Mouse (Mus musculus) embryo, embryonic 9.5 days (tissue): ENCODE data around the gene Anxa1.

Experiments
- DNase-seq: peaks from one replicate; pipeline ENCODE4 v3.0.0-alpha.2; 2017; ENCODE audit errors: extremely low spot score

Anxa1 gene

DNA sequence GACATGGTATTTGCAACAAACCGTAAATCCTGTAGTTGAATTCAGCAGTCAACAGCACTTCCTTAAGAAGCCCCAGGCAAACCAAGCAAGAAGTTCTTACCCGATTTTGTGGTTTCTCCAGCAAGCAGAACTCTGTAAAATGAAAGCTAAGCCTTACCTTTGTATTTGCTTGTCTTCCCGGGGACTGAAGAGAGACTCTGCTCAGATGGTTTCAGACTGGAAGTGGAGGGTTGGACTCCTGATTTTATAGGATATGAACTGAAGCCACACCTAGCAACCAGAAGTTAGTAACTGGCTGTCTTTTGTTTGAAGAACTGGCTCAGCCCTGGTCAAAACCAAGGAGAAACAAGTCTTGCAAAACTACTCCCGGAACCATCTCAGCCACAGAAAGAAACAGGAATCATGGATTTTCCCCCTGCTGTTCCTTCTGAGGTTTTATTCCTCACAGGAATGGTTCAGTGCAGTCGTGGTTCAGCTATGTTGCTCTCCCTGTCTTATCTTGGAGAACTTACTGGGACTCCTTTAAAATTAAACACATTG, at the start of gene Anxa1:
Gene Anxa1, minus strand, starts transcription at position 490 of the 540 bp plus-strand sequence.
- no peak for DNase-seq

DNA sequence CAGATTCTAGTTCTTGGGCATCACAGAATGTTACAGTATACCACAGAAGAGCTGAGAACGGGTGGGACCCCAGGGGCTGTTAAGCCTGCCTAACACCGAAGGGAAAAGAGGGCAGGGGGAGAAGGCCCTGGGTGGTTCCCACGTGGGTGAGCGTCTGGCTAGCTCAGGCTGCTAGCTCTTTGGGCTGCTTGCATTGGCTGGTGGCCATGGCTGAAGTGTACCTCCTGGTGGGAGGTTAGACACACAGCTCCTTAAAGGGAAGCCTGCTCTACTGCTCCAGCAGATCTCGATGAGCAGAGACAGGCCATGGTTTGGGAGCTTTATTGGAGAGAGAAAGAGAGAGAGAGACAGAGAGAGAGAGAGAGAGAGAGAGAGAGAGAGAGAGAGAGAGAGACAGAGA, 46.3 kb upstream of the Anxa1 start:
- DNase-seq: no peak

DNA sequence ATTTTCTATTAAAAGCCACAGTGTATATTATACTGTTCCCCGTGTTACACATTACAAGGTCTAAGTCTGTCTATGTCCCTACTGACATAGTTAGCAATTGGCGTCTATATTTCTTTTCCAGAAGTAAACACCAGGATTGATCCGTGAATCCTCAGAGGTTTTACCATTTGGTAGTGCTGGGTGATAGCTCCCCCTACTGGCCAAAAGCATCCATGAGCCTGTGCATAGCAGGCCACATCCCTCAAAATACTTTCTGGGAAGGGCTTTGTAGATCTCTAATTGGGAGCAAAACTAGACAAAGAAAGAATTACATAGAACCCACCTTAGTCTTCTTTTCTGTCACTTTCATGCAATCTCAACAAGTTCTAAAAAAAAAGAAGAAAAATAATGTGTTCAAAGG, 43.8 kb upstream of the Anxa1 start:
- peak; percentile 52 for DNase-seq

DNA sequence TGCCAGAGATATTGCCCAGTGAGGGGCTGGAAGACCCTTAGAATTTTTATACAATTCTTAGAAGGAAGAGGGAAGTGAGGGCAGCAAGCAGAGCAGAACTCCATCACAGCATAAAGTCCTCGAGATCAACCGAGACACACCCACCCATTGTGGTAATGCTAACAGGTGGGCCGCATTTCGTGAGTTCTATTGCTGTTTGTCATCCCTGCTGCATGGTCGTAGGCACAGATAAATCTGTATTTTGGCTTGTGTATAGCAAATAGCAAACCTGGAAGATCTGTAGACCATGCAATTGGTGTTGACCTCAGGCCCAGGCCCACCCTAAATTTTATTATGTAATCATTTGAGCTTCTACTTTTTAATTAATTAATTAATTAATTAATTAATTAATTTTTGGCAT, 43.2 kb upstream of the Anxa1 start:
- DNase-seq: no peak

GRCm38 (mm10) chr19:20426443-20427161, 35.9 kb upstream of the Anxa1 start:
- peak; percentile 7 for DNase-seq

- no peak for DNase-seq
Observed at GRCm38 (mm10) chr19:20411276-20411675, 20.5 kb upstream of the Anxa1 start.

GRCm38 (mm10) chr19:20409541-20410528, 19.1 kb upstream of the Anxa1 start:
- no peak for DNase-seq

DNA sequence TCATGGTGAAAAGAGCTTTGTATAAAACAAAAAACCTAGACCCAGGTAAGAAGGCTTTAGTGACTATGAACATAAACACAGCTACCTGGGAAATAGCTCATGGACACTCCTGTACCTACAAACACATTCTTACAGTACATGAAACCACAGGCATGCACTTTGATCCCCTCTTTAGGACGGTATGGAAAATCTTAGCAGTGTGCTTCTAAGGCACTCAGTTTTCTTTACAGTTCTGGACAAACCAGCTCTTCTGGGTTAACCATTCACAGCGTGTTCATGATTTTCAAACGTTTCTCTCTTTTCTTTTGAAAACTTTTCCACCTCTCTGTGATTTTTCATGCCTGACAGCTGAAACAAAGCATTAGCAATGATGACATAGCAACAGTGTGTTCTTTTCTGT, 15.7 kb upstream of the Anxa1 start:
- no peak for DNase-seq

DNA sequence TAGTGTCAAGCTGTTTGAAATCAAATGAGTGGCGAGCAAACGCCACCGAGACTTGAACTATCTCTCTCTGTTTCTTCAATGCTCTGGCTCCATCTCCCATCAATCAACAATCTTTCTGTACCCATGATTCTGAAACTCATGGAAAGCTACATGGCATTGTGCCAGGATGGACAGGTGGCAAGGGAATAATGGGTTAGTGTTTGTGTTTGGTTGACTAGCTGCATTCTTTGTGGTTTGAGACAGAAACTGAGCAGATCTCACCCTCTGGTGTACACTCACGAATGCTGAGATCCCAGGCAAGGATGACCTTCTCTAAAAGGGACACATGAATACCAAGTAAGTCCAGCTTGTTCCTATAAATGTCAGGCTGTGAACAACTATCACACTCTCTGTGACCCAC, 14.3 kb upstream of the Anxa1 start:
- no peak for DNase-seq

GRCm38 (mm10) chr19:20403740-20404139, 13.0 kb upstream of the Anxa1 start:
- no peak for DNase-seq

DNA sequence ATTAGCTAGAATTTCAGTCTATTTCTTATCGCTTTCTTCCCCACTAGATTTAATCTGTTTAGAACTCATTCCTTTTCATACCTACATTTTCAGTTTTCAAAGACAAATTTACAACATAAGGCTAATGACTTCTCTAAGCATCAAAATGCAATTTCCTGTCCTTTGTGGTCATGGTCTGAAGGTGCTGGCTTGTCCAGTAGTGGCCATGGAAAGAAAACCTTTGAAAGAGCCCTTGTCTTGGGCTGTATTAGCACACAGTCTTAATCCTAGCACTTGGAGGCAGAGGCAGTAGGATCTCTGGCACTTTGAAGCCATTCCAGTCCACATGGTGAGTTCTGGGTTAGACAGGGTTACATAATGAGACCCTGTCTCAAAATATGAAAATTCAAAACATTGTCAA, 12.5 kb upstream of the Anxa1 start:
- no peak for DNase-seq

DNA sequence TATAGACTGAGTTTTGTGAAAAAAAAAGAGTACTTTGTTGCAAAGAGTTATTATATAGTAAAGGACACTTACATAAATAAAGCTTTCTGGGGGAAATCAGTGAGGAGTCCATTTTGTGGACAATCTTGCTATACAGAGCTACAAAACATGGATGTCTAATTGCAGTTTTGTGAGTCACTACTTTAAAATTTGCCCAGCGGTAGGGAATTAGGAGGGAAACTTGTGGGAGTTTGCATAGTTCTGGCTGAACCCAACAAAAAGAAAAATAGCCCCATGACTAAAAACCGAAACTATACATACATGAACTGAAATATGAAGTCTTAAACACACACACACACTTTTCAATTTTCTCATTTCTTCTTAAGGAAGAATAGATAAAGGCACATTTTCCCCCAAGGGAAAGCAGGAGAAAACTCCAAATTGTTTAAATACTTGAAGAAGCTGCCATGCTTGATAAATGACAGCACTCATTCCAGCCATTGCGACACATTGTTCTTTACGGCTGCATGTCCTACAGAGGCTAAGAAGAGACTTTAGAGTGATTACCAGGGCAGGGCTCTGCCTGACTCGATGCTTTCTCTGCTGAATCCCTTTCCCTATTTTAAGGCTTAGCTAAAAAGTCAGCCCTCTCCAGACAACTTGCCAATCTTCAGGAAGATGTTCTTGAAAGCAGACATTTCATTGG, 11.9 kb upstream of the Anxa1 start:
- no peak for DNase-seq

DNA sequence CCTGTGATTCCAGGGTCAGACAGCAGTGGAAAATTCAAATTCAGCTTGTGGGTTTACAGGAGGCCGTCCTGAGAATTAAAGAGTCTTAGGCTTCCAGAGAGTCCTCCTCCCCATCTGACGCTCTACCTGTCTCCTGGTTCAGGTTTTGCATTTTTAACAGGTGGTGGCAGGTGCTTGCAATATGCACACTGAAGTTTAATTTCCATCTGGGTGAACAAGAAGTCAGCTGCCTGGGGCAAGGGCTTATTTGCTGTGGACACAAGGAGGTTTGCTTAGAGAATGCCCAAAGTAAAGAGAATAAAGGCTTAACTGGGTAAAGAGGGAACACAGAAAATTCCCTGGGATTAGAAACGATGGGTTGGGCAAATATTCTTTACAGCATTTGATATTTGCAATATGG, 11.2 kb upstream of the Anxa1 start:
- DNase-seq: no peak

GRCm38 (mm10) chr19:20399187-20399586, 8.4 kb upstream of the Anxa1 start:
- no peak for DNase-seq

DNA sequence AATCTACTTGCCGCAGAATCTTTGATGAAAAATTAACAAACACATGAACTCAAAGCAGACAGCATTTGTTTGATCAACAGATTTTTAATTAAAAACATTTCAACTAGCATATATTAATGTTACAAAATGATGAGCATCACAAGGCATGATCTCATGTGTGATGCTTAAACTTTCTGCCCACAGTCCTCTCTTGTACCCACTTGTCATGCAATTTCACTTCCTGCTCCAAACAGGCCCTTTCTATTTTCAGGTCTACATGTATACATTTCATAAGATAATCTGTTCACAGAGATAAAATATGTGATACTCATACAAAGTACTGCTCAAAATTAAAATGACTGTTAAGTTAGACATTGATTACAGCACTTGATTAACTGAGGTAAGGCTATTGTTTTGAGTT, 6.3 kb upstream of the Anxa1 start:
- DNase-seq: no peak

DNA sequence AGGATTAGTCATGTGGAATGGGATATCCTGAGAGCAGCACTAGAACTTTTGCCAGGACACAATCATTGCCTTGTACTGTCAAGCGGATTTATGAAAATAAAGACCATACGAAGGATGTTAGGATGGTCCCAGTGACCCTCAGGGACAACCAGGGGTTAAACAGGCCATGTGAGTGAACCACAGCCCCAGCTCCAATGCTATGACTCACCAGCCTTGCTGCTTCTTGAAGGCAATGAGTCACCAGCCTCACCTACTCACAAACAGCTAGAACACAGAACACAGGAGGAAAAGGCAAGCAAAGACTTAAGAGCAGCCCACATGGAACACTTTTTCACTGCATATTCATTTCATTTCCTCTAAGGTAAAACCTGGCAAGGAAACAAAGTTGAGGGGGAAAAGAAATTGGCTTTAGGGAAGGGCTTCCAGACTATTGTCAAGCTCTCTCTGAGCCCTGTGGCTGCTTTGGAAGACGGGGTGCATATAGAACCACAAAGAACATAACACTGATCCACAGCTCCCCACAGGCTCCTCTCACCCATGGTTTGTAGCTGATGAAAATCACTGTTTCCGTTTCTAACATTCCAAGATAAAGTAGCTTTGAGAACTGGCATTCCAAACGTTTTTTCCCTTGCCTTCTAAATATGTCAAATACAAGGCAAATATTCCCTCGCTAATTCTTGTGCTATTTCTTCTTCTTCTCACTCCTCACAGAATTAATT, 3.0 kb upstream of the Anxa1 start:
- no peak for DNase-seq

GRCm38 (mm10) chr19:20389723-20390122, 1.0 kb downstream of the Anxa1 start:
- DNase-seq: no peak

DNA sequence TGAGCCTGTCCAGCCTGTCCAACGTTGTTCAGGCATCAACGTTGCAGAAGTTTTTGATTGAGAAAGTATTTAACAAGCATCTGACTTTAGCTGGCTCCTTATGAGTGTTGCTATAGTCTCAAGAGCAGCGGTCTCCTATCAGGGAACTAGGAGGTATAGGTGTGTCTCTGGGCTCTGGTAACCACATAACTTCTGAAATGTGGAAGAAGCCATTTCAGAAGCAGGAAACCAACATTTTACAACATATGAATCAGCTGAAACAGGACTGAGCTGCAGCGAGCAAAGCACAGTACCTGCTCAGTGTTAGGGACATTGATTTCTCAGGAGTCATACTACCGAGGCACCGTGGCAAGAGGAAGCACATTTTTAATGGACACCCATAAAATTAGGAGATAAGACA, 1.5 kb downstream of the Anxa1 start:
- no peak for DNase-seq

DNA sequence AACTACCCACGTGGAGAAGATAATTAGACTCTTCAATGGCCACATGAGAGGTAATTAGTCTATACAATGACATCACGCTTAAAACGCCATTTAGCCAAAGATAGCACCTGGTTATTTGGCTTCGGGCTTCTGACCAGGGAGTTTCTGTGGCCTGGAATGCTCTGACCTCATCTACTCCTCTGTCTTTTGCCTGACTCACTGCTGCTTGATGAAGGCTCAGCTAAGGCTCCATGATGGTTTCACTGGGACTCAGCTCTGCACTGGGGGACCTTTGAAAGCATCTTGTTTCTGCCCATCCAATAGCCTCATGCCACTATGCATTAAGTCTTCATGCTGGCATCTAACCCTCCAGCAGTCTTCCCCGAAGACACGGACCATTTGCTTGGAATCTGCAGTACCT, 2.5 kb downstream of the Anxa1 start:
- DNase-seq: no peak

GRCm38 (mm10) chr19:20386296-20386695, 4.4 kb downstream of the Anxa1 start:
- no peak for DNase-seq

DNA sequence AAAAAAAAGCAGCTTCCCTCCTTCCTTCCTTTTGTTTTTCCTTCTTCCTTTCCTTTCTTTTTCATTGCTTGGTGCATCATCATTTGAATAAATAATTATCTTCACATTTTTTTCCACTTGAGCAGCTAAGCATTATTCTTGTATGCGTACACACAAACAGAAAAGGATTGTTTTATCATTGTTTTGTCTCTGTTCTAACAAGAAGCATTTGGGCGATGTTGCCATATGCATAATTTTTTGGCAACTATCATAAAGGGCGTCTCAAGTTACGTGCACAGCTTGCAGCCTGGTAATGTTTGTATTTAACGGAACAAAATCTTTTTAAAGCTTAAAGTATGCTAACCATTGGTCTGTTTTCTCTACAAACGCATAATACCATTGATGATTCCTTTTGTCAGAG, 5.1 kb downstream of the Anxa1 start:
- no peak for DNase-seq
